Mouse (Mus musculus) cerebellum, adult 9-11 months (tissue): Measurements from ENCODE around the gene Lrit3.
"Not testable (repeated sequence)": the region's sequence is repeated elsewhere in the genome, so short reads cannot be mapped to it uniquely, and the experiment has no call there.

Source experiments
- DNase-seq: peaks from one replicate; pipeline ENCODE4 v3.0.0; 2022

Gene Lrit3

DNA sequence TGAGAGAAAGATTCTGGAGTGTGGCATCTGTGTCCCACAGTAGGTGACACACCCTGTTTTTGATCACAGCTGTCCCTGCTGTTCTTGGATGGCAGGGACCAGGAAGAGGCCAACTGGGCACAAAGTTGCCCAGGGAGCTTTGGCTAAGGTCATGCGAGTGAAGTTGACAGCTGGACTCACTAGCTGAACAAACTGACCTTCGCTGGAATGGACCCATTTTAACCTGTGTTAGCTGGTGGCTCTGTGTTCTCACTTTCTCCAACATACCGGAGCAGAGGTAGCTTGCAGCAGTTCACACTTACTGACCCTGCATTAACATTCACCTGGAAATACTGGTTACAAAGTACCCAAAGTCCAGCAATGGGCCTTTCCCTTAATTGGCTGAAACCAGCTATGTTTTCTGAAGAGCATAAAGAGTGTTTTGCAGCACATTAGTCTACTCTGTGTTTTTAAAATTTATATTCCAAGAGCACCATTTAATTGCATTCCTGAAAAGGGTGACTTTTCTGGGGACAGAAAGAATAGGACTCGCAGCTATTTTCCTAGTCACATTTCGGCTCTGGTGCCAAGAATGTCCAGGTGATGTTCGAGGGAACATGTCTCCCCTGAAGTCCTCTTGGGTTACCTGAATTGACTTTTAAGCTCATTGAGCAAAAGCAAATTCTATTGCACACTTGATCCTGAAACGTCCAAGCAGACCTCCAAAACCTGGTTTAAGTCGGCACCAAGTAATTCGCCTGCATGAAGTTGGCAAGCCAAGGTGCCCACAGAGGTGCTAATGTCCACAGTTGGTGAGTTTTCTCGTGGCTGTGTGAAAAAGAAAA is 36.6 kb downstream of the Lrit3 start:
- DNase-seq: no peak

DNA sequence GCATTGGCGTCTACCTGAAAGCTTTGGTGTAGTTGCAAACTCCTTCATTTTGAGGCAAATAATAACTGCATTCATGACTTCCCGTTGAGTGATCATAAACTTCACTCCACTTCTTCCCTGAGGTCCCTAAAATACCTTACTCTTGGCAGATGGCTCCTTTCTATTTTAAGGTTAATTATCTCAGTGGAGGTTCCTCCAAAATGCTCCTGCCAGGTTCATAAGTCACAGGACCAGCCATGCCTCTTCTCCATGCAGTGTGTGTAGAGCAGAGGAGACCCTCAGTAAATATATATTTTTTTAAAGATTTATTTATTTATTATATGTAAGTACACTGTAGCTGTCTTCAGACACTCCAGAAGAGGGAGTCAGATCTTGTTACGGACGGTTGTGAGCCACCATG is 37.7 kb downstream of the Lrit3 start:
- no peak for DNase-seq

DNA sequence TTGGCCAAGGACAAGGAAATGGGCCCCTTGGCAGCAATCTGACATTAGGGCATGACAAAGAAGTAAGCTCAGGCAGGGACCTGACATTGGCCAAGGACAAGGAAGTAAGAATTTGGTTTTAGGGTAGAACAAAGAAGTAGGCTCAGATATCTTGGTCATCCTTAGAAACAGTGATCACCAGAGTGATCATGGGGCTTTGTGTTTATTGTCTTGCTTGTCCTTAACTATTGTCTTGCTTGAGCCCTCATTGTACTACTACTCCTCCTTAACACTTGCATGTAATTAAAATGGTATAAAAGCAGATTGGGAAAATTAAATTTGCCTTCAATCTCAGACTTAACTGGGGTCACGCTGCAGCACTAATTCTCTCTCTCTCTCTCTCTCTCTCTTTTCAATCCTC is 46.2 kb downstream of the Lrit3 start:
- not testable (repeated sequence) for DNase-seq

DNA sequence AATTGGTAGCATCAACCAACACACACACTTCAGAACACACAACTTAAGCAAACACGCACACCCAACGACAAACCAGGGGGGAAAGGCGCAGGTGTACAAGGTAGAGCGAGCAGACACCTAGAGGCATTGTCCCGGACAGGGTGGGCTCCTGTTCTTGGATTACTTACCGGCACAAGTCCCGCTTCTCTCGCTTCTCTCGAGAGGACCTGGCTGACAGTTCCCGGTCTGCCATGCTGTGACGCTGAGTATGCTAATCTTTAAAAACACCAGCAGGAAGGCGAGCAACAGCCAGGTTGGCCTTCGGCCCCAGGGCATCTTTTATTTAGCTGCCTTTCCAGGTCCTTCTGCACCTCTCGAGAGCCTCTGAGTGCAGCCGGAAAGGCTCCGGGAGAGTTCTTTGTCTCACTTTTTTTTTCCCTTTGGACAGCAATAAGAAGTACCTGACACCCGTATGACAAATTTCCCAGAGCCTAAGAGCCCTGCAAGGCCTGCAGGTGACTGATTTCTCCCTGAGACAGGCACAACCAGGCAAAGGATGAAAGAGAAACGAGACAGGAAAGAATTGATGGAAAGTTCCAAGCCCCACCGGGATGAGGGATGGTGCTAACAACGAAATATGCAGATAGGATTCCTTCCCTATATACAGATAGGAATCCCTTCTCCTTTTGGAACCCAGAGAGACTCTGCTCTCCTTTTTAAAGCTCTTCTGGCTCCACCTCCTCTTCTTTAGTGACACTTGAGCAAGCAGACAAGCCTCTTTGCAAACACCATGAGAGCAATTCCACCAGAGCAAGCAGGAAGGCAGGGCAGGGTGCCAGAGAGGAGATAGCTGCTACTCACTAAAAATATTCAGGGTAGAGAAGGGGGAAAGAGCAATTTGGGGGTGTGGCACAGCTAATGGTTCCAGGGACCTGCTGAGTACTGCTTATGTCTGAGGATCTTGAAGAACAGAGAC is 48.9 kb downstream of the Lrit3 start, which contains the start of gene Egf:
Egf (minus strand) TSS at position 667 of the 955 bp plus-strand sequence.
- no peak for DNase-seq

DNA sequence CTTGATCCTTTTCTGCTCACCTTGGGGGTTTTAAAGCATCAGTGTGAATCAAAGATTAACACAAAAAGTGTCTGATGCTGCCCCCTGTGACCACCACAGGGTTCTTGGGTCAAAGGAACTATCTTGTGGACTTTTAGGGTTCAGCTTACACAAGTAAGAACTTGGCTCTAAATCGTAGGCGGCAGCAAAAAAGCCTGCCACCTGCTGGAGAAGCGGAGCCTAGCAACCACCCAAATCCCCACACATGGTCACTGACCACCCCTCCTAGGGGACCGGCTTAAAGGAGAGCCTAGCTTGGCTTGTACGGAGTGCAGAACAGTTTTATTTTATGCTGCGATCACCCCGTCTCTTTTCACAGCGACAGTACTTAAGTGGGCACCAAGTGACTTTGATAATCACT is 59.0 kb downstream of the Lrit3 start:
- DNase-seq: no peak

DNA sequence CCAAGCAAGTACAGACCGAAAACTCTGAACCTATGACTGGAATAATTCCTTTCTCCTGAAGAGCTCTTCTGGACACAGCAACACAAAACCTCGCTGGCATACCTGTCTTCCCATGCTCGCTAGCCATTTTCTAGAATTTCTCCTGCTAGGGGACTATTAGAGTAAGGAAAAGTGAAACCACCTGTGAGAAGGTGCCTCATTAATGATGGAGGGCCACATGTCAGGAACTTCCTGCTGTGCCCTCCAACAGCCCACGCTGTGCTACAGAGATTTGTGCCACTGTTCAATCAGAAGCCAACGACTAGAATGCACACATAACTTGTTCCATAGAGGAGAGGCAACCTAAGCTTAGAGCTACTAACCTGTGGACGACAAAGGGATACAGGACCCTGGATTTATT is 61.0 kb downstream of the Lrit3 start:
- DNase-seq: no peak

DNA sequence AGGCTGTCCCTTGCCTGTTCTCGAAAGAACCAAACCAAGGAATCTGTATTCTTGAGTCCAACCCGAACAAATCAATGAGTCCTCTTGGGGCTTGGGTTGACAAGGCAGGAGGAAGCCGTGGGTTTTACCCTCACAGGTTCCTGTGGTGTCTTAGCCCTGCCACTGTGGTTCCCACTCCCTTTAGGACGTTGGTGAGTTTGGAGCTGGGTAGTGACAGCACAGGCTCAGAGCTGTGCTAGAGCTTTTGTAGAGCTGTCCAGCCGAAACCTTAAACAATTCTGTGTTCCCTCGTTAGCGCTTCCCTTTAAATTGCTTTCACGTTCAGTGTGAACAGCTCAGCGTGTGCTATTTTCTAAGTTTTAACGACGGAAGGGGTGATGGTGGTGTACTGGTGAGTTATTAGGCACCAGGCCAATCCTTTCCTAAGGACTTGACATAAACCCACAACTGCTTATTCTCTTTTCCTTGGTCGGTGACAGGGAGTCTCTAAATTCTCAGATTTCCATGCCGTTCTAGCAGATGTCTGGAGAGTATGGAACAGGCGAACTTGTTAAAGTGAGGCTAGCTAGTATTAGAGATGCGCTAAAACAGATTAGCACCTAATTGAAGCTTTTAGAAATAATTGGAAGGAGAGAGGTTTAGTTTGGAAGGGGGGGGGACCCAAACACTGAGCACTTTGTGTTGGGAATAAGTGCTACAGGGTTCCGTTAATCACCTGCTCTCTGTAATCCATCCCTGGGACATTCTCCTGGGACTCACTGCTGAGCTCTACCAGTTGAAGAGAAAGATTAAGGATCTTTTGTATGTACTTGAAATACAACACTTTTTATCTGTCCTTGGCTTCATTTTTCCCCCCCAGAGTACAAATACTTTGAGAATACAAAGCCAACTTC is 65.3 kb downstream of the Lrit3 start:
- no peak for DNase-seq
